Mouse (Mus musculus): ENCODE results near the gene Ppp1r21.

- no peak for TF ChIP-seq CTCF (IDR thresholded peaks at IDR 0.05; ENCODE audit: extremely low read depth, insufficient read depth, low read length)
- no peak for TF ChIP-seq POLR2A (IDR thresholded peaks at IDR 0.05; ENCODE audit: extremely low read depth, insufficient read depth, low read length)
Measured at GRCm38 (mm10) chr17:88628676-88629380, 98.9 kb downstream of the Ppp1r21 start.
